Mouse (Mus musculus) liver, postnatal 0 days (tissue): Measurements from ENCODE around the gene Elac2.

Experiments
- CTCF ChIP-seq: sonication (generic); IDR thresholded peaks from 2 replicates; pipeline ENCODE4 v1.5.1; 2016; ENCODE audit warnings: antibody characterized with exemption, low read depth
- EP300 ChIP-seq: IDR thresholded peaks from 2 replicates; pipeline ENCODE4 v1.6.1; 2016; ENCODE audit warnings: antibody characterized with exemption, low read depth, mild to moderate bottlenecking

GRCm38 (mm10) chr11:65049090-65049489, 70.3 kb downstream of the Elac2 start:
- TF ChIP-seq CTCF (no peak), EP300 (no peak)
